Mouse (Mus musculus): ENCODE results near the gene Gm3045. TPM values are rescaled to one million over a fixed set of nuclear protein-coding genes. Genes with fewer than 3 reads are reported as not detected.

Gm3045 gene
- polyA plus RNA-seq, 2 experiments, result 0.04 TPM; not detected in 1

GRCm38 (mm10) chr13:56412286-56412873 is 14.0 kb upstream of the Gm3045 start:
- DNase-seq (ENCODE audit: low spot score) (no peak), ATAC-seq (ENCODE audit: low FRiP score, low read depth) (no peak)
- no peak for TF ChIP-seq POLR2A (IDR thresholded peaks at IDR 0.05; ENCODE audit: borderline replicate concordance, extremely low read depth, insufficient read depth, insufficient read length)
- 68% methylated on average over 9 of the region's 9 CpGs for WGBS
- H3K9ac ChIP-seq (ENCODE audit: low read depth, low read length, severe bottlenecking), result no peak overlapping the region
- no peak overlapping the region for H3K27ac ChIP-seq (replicated peaks; ENCODE audit: low read depth, low read length)
- no peak overlapping the region for H3K4me2 ChIP-seq (replicated peaks; ENCODE audit: low read depth, low read length, severe bottlenecking)
- H3K36me3 ChIP-seq (ENCODE audit: control insufficient read depth, insufficient read depth, low read length), result no peaks in the 10 kb centered on the region
- peaks cover 5% of the 10 kb centered on the region; the same call in 1 of the 2 replicates for H3K9me3 ChIP-seq (ENCODE audit: control insufficient read depth, low read length)
- no peaks in the 10 kb centered on the region for H3K4me1 ChIP-seq (ENCODE audit: control insufficient read depth, insufficient read depth, low read length)
- H3K27me3 ChIP-seq (ENCODE audit: control insufficient read depth, insufficient read depth, low read length), result no peaks in the 10 kb centered on the region
- no peak overlapping the region for H3K4me3 ChIP-seq (replicated peaks; ENCODE audit: low read length)

DNA sequence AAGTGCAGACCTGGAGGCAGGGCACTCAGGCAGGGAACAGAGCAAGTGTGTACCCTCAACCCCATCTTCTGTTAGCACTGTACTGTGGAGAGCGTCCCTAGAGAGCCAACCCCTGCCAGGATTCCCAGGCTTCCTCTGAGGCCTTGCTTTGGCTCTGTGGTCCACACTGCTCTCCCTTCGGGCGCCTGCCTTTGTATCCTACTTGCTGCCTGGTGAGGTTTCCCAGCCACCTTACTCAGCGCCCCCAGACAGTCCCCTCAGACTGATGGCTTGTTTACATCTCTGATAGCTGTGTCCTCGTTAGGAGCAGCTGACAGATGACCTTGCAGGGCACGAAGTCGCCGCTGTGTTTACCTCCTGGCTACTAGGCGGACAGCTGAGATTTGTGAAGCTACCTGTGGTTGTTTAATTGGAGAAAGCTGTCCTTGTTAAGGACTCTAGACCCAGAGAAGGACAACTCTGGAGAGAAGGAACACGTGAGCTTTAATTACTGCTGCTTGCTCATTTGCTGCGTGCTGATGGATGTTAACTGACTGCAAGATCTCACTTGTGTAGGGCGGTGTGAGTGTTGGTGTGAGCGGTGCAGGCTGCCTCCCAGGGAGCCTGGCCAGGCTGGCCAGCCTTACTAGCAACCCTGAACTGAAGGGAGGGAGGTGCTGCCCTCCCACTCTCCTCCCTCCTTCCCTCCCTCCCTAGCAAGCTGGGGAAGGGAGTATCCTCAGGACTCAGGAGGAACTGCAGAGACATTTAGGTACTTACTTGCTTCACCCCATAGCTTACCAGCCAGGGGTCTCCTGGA is 7.5 kb upstream of the Gm3045 start:
- no peaks in the 10 kb centered on the region for H3K36me3 ChIP-seq (ENCODE audit: control insufficient read depth, insufficient read depth, low read length)
- H3K9ac ChIP-seq (ENCODE audit: low read depth, low read length, severe bottlenecking), result peak overlapping the region; percentile 8; the same call in 1 of the 2 replicates
- TF ChIP-seq POLR2A (IDR thresholded peaks at IDR 0.05; ENCODE audit: borderline replicate concordance, extremely low read depth, insufficient read depth, insufficient read length), result no peak
- no peak overlapping the region for H3K27ac ChIP-seq (replicated peaks; ENCODE audit: low read depth, low read length)
- no peak overlapping the region for H3K4me3 ChIP-seq (replicated peaks; ENCODE audit: low read length)
- no peak for ATAC-seq (ENCODE audit: low FRiP score, low read depth)
- 29% methylated on average over 13 of the region's 13 CpGs for WGBS
- peaks cover 2% of the 10 kb centered on the region; the same call in 1 of the 2 replicates for H3K9me3 ChIP-seq (ENCODE audit: control insufficient read depth, low read length)
- H3K27me3 ChIP-seq (ENCODE audit: control insufficient read depth, insufficient read depth, low read length), result no peaks in the 10 kb centered on the region
- DNase-seq (ENCODE audit: low spot score), result no peak
- H3K4me1 ChIP-seq (ENCODE audit: control insufficient read depth, insufficient read depth, low read length), result peaks cover 13% of the 10 kb centered on the region
- no peak overlapping the region for H3K4me2 ChIP-seq (replicated peaks; ENCODE audit: low read depth, low read length, severe bottlenecking)

- Histone ChIP-seq H3K9ac (ENCODE audit: low read depth, low read length, severe bottlenecking) (no peak overlapping the region), H3K4me1 (ENCODE audit: control insufficient read depth, insufficient read depth, low read length) (peaks cover 13% of the 10 kb centered on the region), H3K4me2 (replicated peaks; ENCODE audit: low read depth, low read length, severe bottlenecking) (no peak overlapping the region), H3K9me3 (ENCODE audit: control insufficient read depth, low read length) (no peaks in the 10 kb centered on the region), H3K27me3 (ENCODE audit: control insufficient read depth, insufficient read depth, low read length) (no peaks in the 10 kb centered on the region), H3K36me3 (ENCODE audit: control insufficient read depth, insufficient read depth, low read length) (no peaks in the 10 kb centered on the region), H3K27ac (replicated peaks; ENCODE audit: low read depth, low read length) (no peak overlapping the region), H3K4me3 (replicated peaks; ENCODE audit: low read length) (no peak overlapping the region)
- 73% methylated on average over 6 of the region's 6 CpGs for WGBS
- ATAC-seq (ENCODE audit: low FRiP score, low read depth) (no peak), DNase-seq (ENCODE audit: low spot score) (no peak)
- TF ChIP-seq POLR2A (IDR thresholded peaks at IDR 0.05; ENCODE audit: borderline replicate concordance, extremely low read depth, insufficient read depth, insufficient read length), result no peak
These were observed 6.9 kb upstream of the Gm3045 start for GRCm38 (mm10) chr13:56419538-56419937.

DNA sequence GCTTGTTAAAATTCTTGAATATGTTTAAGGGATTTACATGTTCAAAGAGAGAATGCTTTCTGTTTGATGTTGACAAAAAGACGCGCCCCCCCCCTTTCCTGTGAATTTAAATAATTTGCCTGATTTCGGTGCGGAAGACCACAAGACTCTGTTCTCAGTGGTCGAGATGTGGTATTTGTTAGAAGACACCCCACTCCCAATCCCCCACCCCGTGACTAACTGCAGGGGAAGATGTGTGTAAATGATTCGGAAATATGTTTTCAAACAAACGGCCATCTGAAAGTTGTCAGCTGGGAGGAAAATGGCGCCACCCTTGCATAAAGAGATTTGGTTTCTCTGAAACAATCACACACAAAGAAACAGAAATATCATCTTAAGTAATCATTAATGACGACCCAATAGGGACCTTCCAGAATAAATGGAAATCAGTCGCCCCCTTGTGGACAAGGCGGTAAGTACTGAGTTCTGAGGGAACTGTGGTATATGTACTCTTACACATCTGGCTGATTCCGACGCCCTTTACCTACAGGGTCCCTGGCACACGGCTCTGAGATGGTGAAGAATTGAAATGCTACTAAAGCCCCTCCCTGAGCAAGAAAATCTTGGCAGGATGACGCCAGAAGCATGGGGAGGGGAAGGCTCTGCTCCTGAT is 4.2 kb upstream of the Gm3045 start:
- WGBS, result 9% methylated on average over 16 of the region's 16 CpGs

DNA sequence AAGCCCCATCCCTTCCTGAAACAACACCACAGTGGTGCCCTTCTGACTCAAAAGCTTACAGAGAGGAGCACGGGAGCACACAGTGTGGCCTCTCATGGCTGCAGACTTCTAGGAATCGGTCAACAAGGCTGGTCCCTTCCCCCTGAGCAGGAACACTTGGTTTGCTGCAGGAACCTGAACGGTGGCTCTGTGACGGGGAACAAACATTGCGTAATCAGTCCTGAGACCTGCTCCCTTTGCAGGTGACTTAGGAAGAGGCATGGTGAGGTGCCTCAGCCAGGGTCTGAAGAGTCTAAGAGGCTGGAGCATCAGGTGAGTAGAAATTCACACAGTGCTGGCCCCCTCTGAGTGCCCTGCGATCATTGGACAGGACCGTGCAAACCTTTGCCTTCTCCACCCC is 463 bp upstream of the Gm3045 start:
- ATAC-seq (ENCODE audit: low FRiP score, low read depth) (no peak), DNase-seq (ENCODE audit: low spot score) (no peak)
- Histone ChIP-seq H3K9ac (ENCODE audit: low read depth, low read length, severe bottlenecking) (no peak overlapping the region), H3K4me2 (replicated peaks; ENCODE audit: low read depth, low read length, severe bottlenecking) (no peak overlapping the region), H3K4me3 (replicated peaks; ENCODE audit: low read length) (no peak overlapping the region), H3K9me3 (ENCODE audit: control insufficient read depth, low read length) (no peaks in the 10 kb centered on the region), H3K27ac (replicated peaks; ENCODE audit: low read depth, low read length) (no peak overlapping the region), H3K36me3 (ENCODE audit: control insufficient read depth, insufficient read depth, low read length) (no peaks in the 10 kb centered on the region), H3K4me1 (ENCODE audit: control insufficient read depth, insufficient read depth, low read length) (peaks cover 13% of the 10 kb centered on the region), H3K27me3 (ENCODE audit: control insufficient read depth, insufficient read depth, low read length) (no peaks in the 10 kb centered on the region)
- no peak for TF ChIP-seq POLR2A (IDR thresholded peaks at IDR 0.05; ENCODE audit: borderline replicate concordance, extremely low read depth, insufficient read depth, insufficient read length)
- 74% methylated on average over 7 of the region's 7 CpGs for WGBS

More for the DNA sequence above, 4.2 kb upstream of the Gm3045 start:
- peak; percentile 79 for ATAC-seq (ENCODE audit: low FRiP score, low read depth)
- Histone ChIP-seq H3K4me2 (replicated peaks; ENCODE audit: low read depth, low read length, severe bottlenecking) (peak overlapping the region; percentile 31; the same call in 1 of the 2 replicates), H3K9me3 (ENCODE audit: control insufficient read depth, low read length) (no peaks in the 10 kb centered on the region), H3K4me1 (ENCODE audit: control insufficient read depth, insufficient read depth, low read length) (peaks cover 13% of the 10 kb centered on the region), H3K27ac (replicated peaks; ENCODE audit: low read depth, low read length) (peak overlapping the region; percentile 33), H3K27me3 (ENCODE audit: control insufficient read depth, insufficient read depth, low read length) (no peaks in the 10 kb centered on the region), H3K36me3 (ENCODE audit: control insufficient read depth, insufficient read depth, low read length) (no peaks in the 10 kb centered on the region), H3K4me3 (replicated peaks; ENCODE audit: low read length) (no peak overlapping the region), H3K9ac (ENCODE audit: low read depth, low read length, severe bottlenecking) (0 out of 2 replicates have a peak overlapping the region, but pooled peaks have one; percentile 29)
- DNase-seq (ENCODE audit: low spot score), result peak; percentile 95
- TF ChIP-seq POLR2A (IDR thresholded peaks at IDR 0.05; ENCODE audit: borderline replicate concordance, extremely low read depth, insufficient read depth, insufficient read length), result no peak
